Comparison of ENCODE assay signal across 9 mouse cellular contexts in the genomic region with DNA sequence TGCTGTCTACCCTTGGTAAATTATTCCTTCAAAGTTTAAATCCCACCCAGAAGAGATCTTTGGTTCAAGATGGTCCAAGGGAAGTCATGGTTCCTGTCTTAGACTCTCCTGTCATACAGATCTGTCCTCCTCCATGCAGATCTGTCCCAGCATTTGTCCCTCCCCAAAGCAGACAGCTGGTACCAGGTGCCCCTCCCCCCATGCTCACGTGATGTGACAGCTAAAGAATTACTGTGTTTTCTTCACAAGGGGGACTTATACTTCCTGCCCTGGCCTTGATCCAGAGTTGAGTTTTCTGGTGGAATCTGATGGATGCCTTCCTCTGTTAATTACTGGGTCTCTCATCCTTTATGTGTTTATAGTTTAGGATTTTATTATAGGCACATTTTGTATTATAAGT. TPM values are rescaled to one million over a fixed set of nuclear protein-coding genes. Genes with fewer than 3 reads are reported as not detected.
DNase-seq lines count a peak whose midpoint lies in the region; ATAC-seq lines count a peak whose summit lies in the region.
"Had no signal": no experiment of that assay in that cellular context is flagged by ENCODE, and none has a peak within 500 bp of the region (broad histone marks: within the 10 kb centered on the region; RNA-seq: fewer than 3 reads in every experiment).

No protein-coding gene starts in this region.

- H3K4me2 ChIP-seq in forebrain, embryonic 14.5 days (ENCODE audit: low read length): peak overlapping the region; percentile 60; the same call in 1 of the 2 replicates

- no peak overlapping the region for H3K4me3 ChIP-seq in forebrain, embryonic 14.5 days (ENCODE audit: low read depth, low read length)

- peaks cover 20% of the 10 kb centered on the region for H3K4me1 ChIP-seq in forebrain, embryonic 14.5 days (ENCODE audit: control insufficient read depth, insufficient read depth, low read length)

- DNase-seq in B cell, adult 2 months: peak; percentile 72 to 80
- peak; percentile 39 to 48 for DNase-seq in adrenal gland, adult 18-20 months (ENCODE audit: low spot score in 2 of 2)
- peak; percentile 73 for DNase-seq in forebrain, embryonic 14.5 days (ENCODE audit: low spot score)
- peak; percentile 52 for DNase-seq in kidney, adult 9 months
- DNase-seq in lung, postnatal 25 days (ENCODE audit: low spot score): peak; percentile 30
- peak; percentile 74 for DNase-seq in spleen, adult 12 weeks (ENCODE audit: low spot score)
- DNase-seq in cerebellum, adult 11 months: no peak
- no peak for DNase-seq in right cerebral cortex, postnatal 10 days (ENCODE audit: low spot score in 2 of 2)

- 0% methylated on average over 1 of the region's 1 CpGs for WGBS in forebrain, embryonic 14.5 days

- no peaks in the 10 kb centered on the region for H3K27me3 ChIP-seq in forebrain, embryonic 14.5 days (replicated peaks; ENCODE audit: control insufficient read depth, insufficient read depth, low read length)

- H3K9ac ChIP-seq in forebrain, embryonic 14.5 days (ENCODE audit: low read length): no peak overlapping the region; the same call in 1 of the 2 replicates

- H3K9me3 ChIP-seq in forebrain, embryonic 14.5 days (replicated peaks; ENCODE audit: control insufficient read depth, low read length): no peaks in the 10 kb centered on the region

- peaks cover 9% of the 10 kb centered on the region for H3K36me3 ChIP-seq in forebrain, embryonic 14.5 days (ENCODE audit: control insufficient read depth, insufficient read depth, low read length)

- peak; percentile 11; the same call in 1 of the 2 replicates for ATAC-seq in forebrain, embryonic 14.5 days

- H3K27ac ChIP-seq in forebrain, embryonic 14.5 days (ENCODE audit: low read depth, low read length): no peak overlapping the region

RNA-seq across cellular contexts. Expression of a gene that starts 0.7 kb away (rescaled TPM):
- total RNA-seq in adrenal gland, adult 18-20 months (2021): 1 to 10 TPM; 7.1 to 9.0 TPM
- polyA plus RNA-seq in forebrain, embryonic 14.5 days (2014; fragmentation: Nextera tagmentation; extraction: Ambion mirVana): 29.9 and 37.3 TPM in 2 replicates

RNA-seq across cellular contexts. Expression of a gene that starts 8.4 kb away (rescaled TPM):
- total RNA-seq in adrenal gland, adult 18-20 months (2021): 1 to 10 TPM; 1.3 to 6.1 TPM
- polyA plus RNA-seq in forebrain, embryonic 14.5 days (2014; fragmentation: Nextera tagmentation; extraction: Ambion mirVana): 20.0 and 22.9 TPM in 2 replicates
- total RNA-seq: neutrophil, adult 5-6 weeks had no signal

Comparison
In these comparisons a context has a peak if more than half of its experiments do, and no peak if none do; other contexts are left out.
1. DNase-seq: peak in B cell, adult 2 months (2 of 2), adrenal gland, adult 18-20 months (2 of 2), forebrain, embryonic 14.5 days (single experiment), kidney, adult 9 months (single experiment), lung, postnatal 25 days (single experiment) and spleen, adult 12 weeks (single experiment); none in cerebellum, adult 11 months (single experiment) and right cerebral cortex, postnatal 10 days (0 of 2).